Mouse (Mus musculus): ENCODE measurements at regions not wholly inside any gene's neighbourhood (a gene's known extent, or its start where the extent isn't known, plus 50 kb on each side); places are given as distances from the start of the nearest gene placed in this dataset.

DNA sequence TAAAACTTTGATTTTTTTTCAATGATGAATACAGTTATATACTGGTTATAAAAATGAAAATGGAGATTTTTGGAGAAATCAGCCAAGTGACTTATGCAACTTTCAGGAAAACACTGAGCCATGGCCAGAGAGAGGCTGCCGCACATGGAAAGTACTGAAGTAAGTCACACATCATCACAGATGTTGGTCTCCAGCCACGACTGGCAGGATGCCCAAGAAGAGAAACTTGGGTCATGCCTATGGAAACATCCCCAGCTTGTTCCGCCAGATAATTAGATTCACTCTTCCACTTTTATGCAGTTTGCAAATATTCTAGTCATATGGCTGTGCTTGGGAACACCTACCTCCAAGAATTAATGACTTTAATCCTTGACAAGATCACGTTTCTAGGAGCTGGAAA lies 544.8 kb upstream of the Id4 start:
- H3K9me3 ChIP-seq (replicated peaks) = 0 out of 2 replicates have a peak, but pooled peaks cover 7% of the 10 kb centered on the region
- ATAC-seq (ENCODE audit: low FRiP score) = no peak
- H3K9ac ChIP-seq = no peak overlapping the region
- H3K27ac ChIP-seq = no peak overlapping the region
- no peaks in the 10 kb centered on the region for H3K27me3 ChIP-seq
- WGBS = 81% methylated on average over 4 of the region's 4 CpGs
- no peak overlapping the region for H3K4me2 ChIP-seq (replicated peaks)
- H3K4me1 ChIP-seq = no peaks in the 10 kb centered on the region
- H3K36me3 ChIP-seq = no peaks in the 10 kb centered on the region
- H3K4me3 ChIP-seq = no peak overlapping the region

DNA sequence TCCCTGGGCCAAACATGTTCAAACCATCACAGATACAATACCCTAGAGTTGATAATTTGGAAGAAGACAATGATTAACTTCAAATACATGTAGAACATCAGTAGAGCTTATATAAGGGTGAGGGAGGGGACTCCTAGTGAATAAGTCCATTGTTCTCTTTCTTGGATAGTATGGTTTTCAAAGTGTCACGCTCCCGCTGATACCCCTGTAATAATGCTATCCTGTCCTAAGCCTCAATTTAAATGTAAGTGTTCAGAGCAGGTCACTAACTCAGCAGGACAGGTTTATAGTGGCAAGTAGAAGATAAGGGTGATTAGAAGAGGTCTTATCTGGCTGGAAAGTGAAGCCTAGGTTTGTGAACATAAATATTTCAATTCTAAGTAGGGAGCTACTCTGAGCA lies 540.4 kb upstream of the Id4 start:
- ATAC-seq (ENCODE audit: low FRiP score) = no peak
- WGBS = 95% methylated on average over 2 of the region's 2 CpGs

DNA sequence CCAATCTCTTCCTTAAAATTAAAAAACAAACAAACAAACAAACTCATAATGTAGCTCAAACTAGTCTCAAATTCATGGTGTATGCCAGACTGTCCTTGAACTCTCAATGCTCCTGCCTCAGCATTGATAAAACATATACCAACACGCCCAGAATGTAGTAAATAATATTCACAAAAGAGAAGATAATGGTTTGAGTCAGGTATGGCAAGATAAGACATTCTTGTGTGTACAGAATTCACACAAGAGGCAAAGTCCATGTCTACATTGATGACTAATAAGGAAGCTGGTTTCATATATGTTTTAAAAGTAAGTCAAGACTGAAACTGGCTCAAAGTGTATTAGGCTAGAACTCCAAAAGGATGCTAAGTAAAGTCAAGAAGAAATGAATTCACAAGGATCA lies 526.6 kb upstream of the Id4 start:
- no peak overlapping the region for H3K4me2 ChIP-seq (replicated peaks)
- H3K27me3 ChIP-seq = no peaks in the 10 kb centered on the region
- no peak overlapping the region for H3K4me3 ChIP-seq
- 77% methylated on average over 1 of the region's 1 CpGs for WGBS
- H3K4me1 ChIP-seq = peaks cover 9% of the 10 kb centered on the region
- H3K9me3 ChIP-seq (replicated peaks) = no peaks in the 10 kb centered on the region
- H3K27ac ChIP-seq = no peak overlapping the region
- H3K9ac ChIP-seq = no peak overlapping the region
- no peak for ATAC-seq (ENCODE audit: low FRiP score)
- no peaks in the 10 kb centered on the region for H3K36me3 ChIP-seq

More for the DNA sequence above, 540.4 kb upstream of the Id4 start:
- Histone ChIP-seq H3K36me3 (no peaks in the 10 kb centered on the region), H3K4me1 (no peaks in the 10 kb centered on the region), H3K27ac (no peak overlapping the region), H3K4me3 (no peak overlapping the region), H3K9ac (no peak overlapping the region), H3K27me3 (no peaks in the 10 kb centered on the region), H3K4me2 (replicated peaks) (no peak overlapping the region), H3K9me3 (replicated peaks) (0 out of 2 replicates have a peak, but pooled peaks cover 7% of the 10 kb centered on the region)

DNA sequence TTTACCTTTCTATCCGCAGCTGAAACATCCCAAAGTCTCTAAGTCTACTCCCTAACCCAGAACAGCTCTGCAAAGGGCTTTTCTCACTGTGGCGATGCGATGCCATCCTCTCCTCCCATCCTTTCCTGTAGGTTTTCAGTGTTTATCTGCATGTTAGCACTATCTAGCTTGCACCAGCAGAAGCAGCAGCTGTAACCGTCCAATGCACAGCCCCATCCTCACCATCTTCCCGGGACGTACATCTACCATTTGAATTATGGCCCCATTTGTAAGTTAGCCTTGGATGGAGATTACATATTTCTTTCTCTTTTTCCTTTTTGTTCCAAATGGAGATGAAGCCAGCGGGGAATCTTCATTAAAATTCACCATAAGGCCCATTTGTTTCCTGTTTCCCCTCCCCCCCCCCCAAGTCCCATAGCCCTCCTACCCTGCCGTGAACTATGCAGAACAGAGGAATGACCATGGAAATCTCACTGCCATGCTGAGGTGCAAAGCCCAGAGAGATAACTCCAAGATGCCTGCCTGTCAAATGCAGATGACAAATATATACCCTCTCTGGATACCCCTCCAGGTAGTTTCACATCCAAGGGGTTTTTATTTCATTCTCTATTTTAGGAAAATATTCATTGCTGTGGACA lies 525.5 kb upstream of the Id4 start:
- Histone ChIP-seq H3K27ac (peak overlapping the region; percentile 67), H3K4me2 (replicated peaks) (no peak overlapping the region), H3K9ac (no peak overlapping the region), H3K36me3 (no peaks in the 10 kb centered on the region), H3K4me1 (peaks cover 9% of the 10 kb centered on the region), H3K27me3 (no peaks in the 10 kb centered on the region), H3K4me3 (no peak overlapping the region), H3K9me3 (replicated peaks) (no peaks in the 10 kb centered on the region)
- 0 out of 2 replicates have a peak, but pooled peaks have one; percentile 38 for ATAC-seq (ENCODE audit: low FRiP score)
- WGBS = 50% methylated on average over 8 of the region's 8 CpGs

DNA sequence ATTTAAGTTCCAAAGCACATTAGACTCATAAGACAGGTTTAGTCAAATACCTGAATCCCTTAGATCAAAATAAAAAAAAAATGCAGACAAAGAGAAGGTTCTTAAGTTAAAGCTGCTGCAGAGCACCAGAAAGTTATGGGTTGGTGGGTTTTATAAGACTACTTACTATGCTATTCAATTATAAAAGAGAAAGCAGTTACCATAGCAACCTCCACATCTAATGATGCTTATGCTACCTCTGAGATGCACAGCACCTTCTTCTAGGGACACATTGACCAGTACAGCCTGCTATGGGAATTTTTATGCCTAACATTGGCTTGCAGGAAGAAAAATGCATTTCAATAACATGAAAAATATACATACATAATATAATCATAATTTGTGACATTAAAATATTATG lies 512.1 kb upstream of the Id4 start:
- H3K4me1 ChIP-seq = no peaks in the 10 kb centered on the region
- no peak overlapping the region for H3K4me3 ChIP-seq
- H3K4me2 ChIP-seq (replicated peaks) = no peak overlapping the region
- H3K27ac ChIP-seq = no peak overlapping the region
- no peaks in the 10 kb centered on the region for H3K27me3 ChIP-seq
- H3K9me3 ChIP-seq (replicated peaks) = no peaks in the 10 kb centered on the region
- no peaks in the 10 kb centered on the region for H3K36me3 ChIP-seq
- H3K9ac ChIP-seq = no peak overlapping the region
- no peak for ATAC-seq (ENCODE audit: low FRiP score)

DNA sequence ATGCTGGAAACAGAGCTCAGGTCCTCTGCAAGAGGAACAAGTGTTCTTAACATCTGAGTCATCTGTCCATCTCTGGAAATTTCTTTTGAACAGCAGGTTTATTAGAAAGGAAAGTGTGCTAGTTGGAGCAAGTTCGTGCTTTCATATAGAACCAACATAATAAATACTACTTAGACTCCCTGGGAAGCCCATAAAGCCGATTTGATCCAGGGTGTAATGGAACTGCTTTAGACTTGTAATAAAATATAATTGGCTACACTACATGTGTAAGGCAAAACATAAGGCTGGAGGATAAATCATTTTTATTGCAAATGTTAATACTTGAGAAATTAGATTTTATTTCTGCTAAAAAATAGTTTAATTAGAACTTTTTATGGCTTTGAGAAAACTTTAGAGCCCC lies 510.0 kb upstream of the Id4 start:
- Histone ChIP-seq H3K27me3 (no peaks in the 10 kb centered on the region), H3K36me3 (no peaks in the 10 kb centered on the region), H3K9me3 (replicated peaks) (no peaks in the 10 kb centered on the region), H3K4me3 (no peak overlapping the region), H3K4me2 (replicated peaks) (no peak overlapping the region), H3K9ac (no peak overlapping the region), H3K27ac (no peak overlapping the region), H3K4me1 (no peaks in the 10 kb centered on the region)
- 89% methylated on average over 2 of the region's 2 CpGs for WGBS
- no peak for ATAC-seq (ENCODE audit: low FRiP score)

DNA sequence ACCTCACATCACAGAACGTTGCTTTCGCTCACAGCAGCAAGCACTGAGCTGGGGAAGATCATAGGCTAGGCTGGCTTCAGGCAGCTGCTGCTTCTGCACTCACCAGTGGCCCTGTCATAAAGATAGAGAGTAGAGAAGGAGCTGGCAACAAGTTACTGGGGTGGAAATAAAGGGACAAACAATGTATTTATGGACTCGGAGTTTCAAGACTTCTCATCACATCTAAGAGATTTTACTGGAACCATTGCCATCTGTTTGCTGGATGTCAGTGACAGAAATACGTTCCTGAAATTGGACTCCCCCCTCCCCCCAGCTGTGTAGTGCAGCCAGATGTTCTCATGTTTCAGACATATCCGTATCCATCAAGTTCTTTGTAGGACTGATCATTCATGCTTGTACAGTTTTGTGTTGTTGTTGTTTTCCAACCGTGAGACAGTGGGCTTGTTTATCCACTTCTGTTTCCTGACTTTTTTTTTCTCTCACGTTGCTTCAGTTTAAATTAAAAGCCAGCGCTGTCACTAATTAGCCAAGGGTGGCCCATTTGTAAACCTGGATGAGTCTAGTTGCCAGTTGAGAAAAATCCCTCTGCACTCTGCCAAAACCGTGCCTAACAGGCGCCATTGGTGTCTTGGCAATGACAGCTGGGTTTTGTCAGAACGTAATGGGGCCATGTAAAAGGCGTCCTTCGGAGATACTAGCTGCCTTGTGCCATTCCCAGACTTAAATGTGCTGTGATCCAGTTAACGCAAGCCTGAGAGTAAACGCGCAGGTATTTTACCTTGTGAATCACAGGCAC lies 496.0 kb upstream of the Id4 start:
- Histone ChIP-seq H3K9ac (no peak overlapping the region), H3K27ac (no peak overlapping the region), H3K4me3 (no peak overlapping the region), H3K4me1 (no peaks in the 10 kb centered on the region), H3K4me2 (replicated peaks) (no peak overlapping the region), H3K27me3 (no peaks in the 10 kb centered on the region), H3K9me3 (replicated peaks) (no peaks in the 10 kb centered on the region), H3K36me3 (no peaks in the 10 kb centered on the region)
- no peak for ATAC-seq (ENCODE audit: low FRiP score)
- 67% methylated on average over 16 of the region's 16 CpGs for WGBS

DNA sequence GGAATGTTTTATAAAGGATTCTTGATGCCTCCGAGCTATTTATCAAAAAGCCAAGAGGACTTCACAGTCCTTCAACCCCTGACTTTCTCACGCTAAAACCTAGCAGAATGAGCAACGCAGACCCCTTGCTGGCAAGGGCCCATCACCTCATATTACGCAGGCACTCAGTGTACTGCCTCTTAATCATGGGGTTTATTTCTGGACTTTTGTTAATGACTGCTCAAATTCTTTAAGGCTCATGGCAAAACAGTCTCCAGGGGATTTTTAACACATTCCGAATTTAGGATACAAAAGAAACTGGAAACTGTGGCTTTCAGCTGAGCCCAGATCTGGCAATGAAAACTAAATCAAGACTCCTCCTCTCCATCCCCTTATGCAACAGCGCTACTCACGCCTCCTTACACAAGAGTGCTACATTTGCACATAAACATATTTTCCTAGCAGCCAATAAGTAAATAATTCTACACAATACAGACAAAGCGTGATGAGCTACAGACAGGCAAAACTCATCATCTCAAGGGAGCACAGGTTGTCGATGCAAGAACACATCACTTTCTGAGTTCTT lies 492.0 kb upstream of the Id4 start:
- 87% methylated on average over 9 of the region's 9 CpGs for whole genome bisulfite sequencing
- no peaks in the 10 kb centered on the region for H3K9me3 ChIP-seq (replicated peaks)
- H3K27ac ChIP-seq = no peak overlapping the region
- no peaks in the 10 kb centered on the region for H3K36me3 ChIP-seq
- no peaks in the 10 kb centered on the region for H3K4me1 ChIP-seq
- H3K9ac ChIP-seq = no peak overlapping the region
- H3K4me3 ChIP-seq = no peak overlapping the region
- ATAC-seq (ENCODE audit: low FRiP score) = no peak
- H3K4me2 ChIP-seq (replicated peaks) = no peak overlapping the region
- no peaks in the 10 kb centered on the region for H3K27me3 ChIP-seq

DNA sequence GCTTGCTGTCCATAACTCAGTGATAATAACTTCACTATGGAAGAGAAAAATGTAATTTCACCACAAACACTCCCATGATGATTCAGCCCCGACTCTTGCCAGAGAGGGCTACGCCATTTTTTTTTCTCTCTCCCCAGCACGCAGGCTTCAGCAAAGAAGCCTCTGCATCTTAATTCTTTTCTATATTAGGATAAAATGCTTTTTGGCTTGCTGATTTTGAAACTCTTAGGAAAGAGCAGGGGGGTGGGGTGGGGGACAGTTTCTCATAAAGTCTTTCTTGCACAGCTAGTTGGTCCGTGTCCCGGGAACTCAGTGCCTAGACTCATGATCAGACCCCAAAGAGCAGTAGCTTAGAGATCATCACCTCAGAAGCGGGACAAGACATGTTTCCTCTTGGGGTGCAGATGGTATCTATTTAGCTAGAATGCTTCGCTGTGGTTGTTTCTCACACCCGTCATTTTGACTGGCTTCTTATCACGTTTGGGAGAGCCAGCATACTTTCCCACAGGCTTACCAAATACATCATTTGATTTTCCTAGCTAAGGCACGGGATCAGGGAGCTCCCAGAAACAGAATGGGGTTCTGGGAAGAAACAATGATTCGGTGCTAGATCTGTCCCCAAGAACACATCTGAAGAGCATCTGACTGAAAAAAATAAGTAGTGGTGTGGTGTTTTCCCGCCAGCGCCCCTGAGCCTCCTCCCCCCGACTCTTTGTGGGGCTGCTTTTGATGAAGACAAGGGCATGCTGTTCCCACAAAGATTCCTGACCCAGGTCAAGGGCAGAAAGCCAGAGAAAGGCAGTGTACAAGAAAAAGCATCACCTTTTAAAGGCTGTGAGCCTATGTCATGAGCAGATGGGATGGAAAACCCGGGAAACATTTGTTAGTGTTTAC lies 483.6 kb upstream of the Id4 start:
- Histone ChIP-seq H3K27me3 (no peaks in the 10 kb centered on the region), H3K4me3 (no peak overlapping the region), H3K4me1 (peaks cover 14% of the 10 kb centered on the region), H3K27ac (peak overlapping the region; percentile 25; the same call in 1 of the 2 replicates), H3K9ac (no peak overlapping the region), H3K36me3 (no peaks in the 10 kb centered on the region), H3K4me2 (replicated peaks) (no peak overlapping the region), H3K9me3 (replicated peaks) (no peaks in the 10 kb centered on the region)
- WGBS = 62% methylated on average over 15 of the region's 15 CpGs
- ATAC-seq (ENCODE audit: low FRiP score) = no peak

DNA sequence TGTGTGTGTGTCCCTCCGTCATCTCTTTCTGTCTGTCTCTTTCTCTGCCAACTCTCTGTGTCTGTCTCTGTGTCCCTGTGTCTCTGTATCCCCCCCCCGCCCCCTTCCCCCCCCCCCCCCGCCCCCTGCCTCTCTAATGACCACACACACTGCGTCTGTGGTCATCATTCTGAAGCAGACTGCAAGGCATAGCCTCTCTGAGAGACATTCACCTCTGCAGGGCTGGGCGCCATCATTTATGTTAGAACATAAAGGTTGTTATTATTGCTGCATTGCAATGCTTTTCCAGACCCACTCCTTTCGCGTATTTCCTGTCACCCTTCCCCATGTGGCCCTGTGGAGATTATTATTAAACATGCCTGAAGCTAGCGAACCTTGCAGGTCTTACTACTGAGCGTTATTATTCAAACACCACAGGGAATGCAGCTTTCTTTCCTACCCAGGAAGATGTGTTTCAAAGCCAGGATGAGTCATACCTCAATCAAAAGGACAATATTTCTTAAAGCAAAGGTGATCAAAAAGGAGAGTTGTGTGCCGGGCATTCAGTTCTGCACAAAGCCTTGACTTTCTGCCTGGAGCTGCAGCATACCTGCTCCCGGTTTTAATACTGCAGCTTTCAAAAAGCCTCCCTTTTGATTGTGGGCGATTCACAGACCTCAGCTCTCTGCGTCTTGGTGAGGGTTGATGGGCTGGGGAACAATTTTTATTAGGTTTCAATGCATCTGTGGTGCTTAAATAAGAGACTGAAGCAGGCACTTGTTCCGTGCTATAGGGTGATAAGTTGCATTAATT lies 482.6 kb upstream of the Id4 start:
- Histone ChIP-seq H3K4me1 (peaks cover 14% of the 10 kb centered on the region), H3K36me3 (no peaks in the 10 kb centered on the region), H3K27me3 (no peaks in the 10 kb centered on the region), H3K4me2 (replicated peaks) (no peak overlapping the region), H3K9me3 (replicated peaks) (no peaks in the 10 kb centered on the region), H3K9ac (no peak overlapping the region), H3K4me3 (no peak overlapping the region), H3K27ac (peak overlapping the region; percentile 25)
- WGBS = 55% methylated on average over 11 of the region's 14 CpGs
- no peak for ATAC-seq (ENCODE audit: low FRiP score)

DNA sequence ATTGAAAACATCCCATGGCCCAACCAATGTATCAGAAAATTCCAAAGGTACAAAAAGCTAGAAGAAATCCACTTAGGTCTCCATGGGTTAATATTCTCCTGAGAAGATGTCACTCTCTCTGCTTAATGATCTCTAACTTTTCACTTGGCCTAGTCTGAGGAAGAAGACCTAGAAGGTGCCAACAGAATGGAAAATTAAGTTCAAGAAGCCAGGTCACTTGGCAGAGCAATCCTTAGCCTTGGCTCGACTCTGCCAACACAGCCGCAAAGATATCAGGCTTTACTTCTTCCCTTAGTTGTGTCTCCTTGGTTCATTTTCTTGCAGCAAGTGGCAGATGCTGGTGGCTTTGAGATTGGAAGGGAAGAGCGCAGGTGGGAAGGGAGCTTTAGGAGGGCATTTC lies 476.6 kb upstream of the Id4 start:
- Histone ChIP-seq H3K4me2 (replicated peaks) (no peak overlapping the region), H3K27ac (no peak overlapping the region), H3K9ac (no peak overlapping the region), H3K36me3 (no peaks in the 10 kb centered on the region), H3K9me3 (replicated peaks) (no peaks in the 10 kb centered on the region), H3K27me3 (no peaks in the 10 kb centered on the region), H3K4me3 (no peak overlapping the region), H3K4me1 (no peaks in the 10 kb centered on the region)
- WGBS = 93% methylated on average over 3 of the region's 3 CpGs
- ATAC-seq (ENCODE audit: low FRiP score) = no peak

Measured in hindbrain, embryonic 12.5 days (tissue).